Mouse (Mus musculus) heart, adult 8-10 months (tissue): ENCODE measurements at regions not wholly inside any gene's neighbourhood (a gene's known extent, or its start where the extent isn't known, plus 50 kb on each side); places are given as distances from the start of the nearest gene placed in this dataset.
"Not testable (repeated sequence)": the region's sequence is repeated elsewhere in the genome, so short reads cannot be mapped to it uniquely, and the experiment has no call there.

Source experiments
- DNase-seq: peaks from one replicate; pipeline ENCODE4 v3.0.0; 2022; ENCODE audit warnings: low spot score

DNA sequence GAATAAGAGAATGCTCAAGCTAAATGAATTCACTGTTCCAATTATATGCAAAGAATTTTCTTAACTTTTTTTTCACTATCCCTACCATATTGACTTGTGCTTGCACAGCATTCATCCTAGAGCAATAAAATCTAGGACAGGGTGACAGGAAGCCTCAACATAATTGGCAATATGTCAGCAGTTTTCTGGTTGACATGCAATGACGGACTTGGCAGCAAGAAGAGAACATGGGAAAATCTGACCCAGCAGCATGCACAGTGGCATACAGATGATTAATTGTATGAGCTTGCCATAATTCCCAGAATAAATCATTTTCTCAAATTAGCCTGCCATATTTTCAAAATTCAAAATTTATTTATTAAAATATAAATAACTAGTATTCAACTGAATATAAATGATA is 152.7 kb downstream of the Amy2a5 start:
- DNase-seq, result no peak

DNA sequence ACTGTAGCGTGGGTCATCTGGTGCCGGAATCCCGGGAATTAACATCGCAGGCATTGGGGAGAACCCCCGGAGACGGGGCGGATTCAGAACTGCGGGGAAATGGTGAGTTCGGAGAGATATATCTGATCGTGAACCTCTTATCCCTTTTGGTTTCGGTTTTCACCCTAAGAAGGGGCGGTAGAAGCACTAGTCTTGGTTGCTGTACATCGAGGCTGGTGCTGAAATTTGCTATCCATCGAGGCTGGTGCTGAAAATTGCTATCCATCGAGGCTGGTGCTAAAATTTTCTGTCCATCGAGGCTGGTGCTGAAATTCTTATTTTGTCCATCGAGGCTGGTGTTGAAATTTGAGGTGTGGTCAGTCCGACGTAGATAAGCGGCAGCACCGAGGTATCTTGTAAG is 167.8 kb downstream of the Amy2a5 start:
- DNase-seq, result not testable (repeated sequence)

DNA sequence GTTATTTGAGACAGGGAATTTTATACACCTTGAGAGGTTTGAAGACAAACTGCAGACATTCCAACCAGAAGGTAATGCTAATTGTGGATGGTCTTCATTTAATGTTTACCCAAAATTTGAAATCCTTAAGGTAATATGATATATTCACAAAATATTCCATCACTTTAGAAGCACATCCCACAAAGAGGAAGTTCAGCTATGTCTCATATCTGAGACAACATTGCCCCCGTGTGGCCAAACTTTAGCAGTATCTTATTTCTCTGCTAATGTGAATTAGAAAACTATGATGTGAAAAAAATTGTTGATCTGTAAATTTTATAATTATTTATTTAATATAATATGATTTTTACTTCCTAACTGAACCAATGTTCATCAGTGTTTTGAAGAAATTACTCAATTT is 177.9 kb downstream of the Amy2a5 start:
- DNase-seq, result peak; percentile 9
